Mouse (Mus musculus): Measurements from ENCODE around the gene Ophn1. TPM values are rescaled to one million over a fixed set of nuclear protein-coding genes. Genes with fewer than 3 reads are reported as not detected.

The Ophn1 gene
- polyA plus RNA-seq, 1 experiment from 2014 or later, result 29.5 TPM

GRCm38 (mm10) chrX:98574201-98574600 lies 316.6 kb downstream of the Ophn1 start:
- no peak overlapping the region for H3K4me2 ChIP-seq

GRCm38 (mm10) chrX:98546458-98546857 lies 344.4 kb downstream of the Ophn1 start:
- no peaks in the 10 kb centered on the region for H3K9me3 ChIP-seq
- no peak overlapping the region for H3K4me3 ChIP-seq (replicated peaks)
- H3K27me3 ChIP-seq, result no peaks in the 10 kb centered on the region
- no peak overlapping the region for H3K9ac ChIP-seq
- H3K4me2 ChIP-seq, result no peak overlapping the region
- WGBS, result 100% methylated on average over 1 of the region's 1 CpGs
- H3K36me3 ChIP-seq (replicated peaks), result no peaks in the 10 kb centered on the region
- no peaks in the 10 kb centered on the region for H3K4me1 ChIP-seq
- no peak overlapping the region for H3K27ac ChIP-seq
- no peak for ATAC-seq (ENCODE audit: low FRiP score)

More at GRCm38 (mm10) chrX:98574201-98574600, 316.6 kb downstream of the Ophn1 start:
- Histone ChIP-seq H3K4me3 (replicated peaks) (no peak overlapping the region), H3K9me3 (no peaks in the 10 kb centered on the region), H3K9ac (no peak overlapping the region), H3K27ac (no peak overlapping the region), H3K4me1 (no peaks in the 10 kb centered on the region), H3K36me3 (replicated peaks) (no peaks in the 10 kb centered on the region), H3K27me3 (no peaks in the 10 kb centered on the region)
- ATAC-seq (ENCODE audit: low FRiP score), result no peak

- Histone ChIP-seq H3K4me2 (no peak overlapping the region), H3K9me3 (no peaks in the 10 kb centered on the region), H3K4me1 (no peaks in the 10 kb centered on the region), H3K4me3 (replicated peaks) (no peak overlapping the region), H3K36me3 (replicated peaks) (no peaks in the 10 kb centered on the region), H3K27ac (no peak overlapping the region), H3K9ac (no peak overlapping the region), H3K27me3 (no peaks in the 10 kb centered on the region)
- 87% methylated on average over 2 of the region's 2 CpGs for WGBS
- ATAC-seq (ENCODE audit: low FRiP score), result no peak
Measured at GRCm38 (mm10) chrX:98515329-98515728, 375.5 kb downstream of the Ophn1 start.

- Histone ChIP-seq H3K36me3 (replicated peaks) (no peaks in the 10 kb centered on the region), H3K4me1 (no peaks in the 10 kb centered on the region)
Measured at GRCm38 (mm10) chrX:98514359-98514904, 376.4 kb downstream of the Ophn1 start.

More at GRCm38 (mm10) chrX:98514359-98514904, 376.4 kb downstream of the Ophn1 start:
- 71% methylated on average over 3 of the region's 3 CpGs for WGBS
- H3K27ac ChIP-seq, result no peak overlapping the region
- H3K9ac ChIP-seq, result no peak overlapping the region
- no peak overlapping the region for H3K4me3 ChIP-seq (replicated peaks)
- no peaks in the 10 kb centered on the region for H3K9me3 ChIP-seq
- H3K4me2 ChIP-seq, result no peak overlapping the region
- no peak for ATAC-seq (ENCODE audit: low FRiP score)
- H3K27me3 ChIP-seq, result no peaks in the 10 kb centered on the region

Small RNAs within 50 kb of the gene (microRNA-seq; reads per million reads assigned to microRNA genes)
- gene Gm27554, result not detected

Other genes starting within 250 kb of the Ophn1 start
- 21.9 and 23.9 TPM in 2 replicates for gene Yipf6, start 45.3 kb upstream of the Ophn1 start, polyA plus RNA-seq (2016; fragmentation: Nextera tagmentation; extraction: Ambion mirVana)
- 6.2 and 6.9 TPM in 2 replicates for gene Stard8, start 112.2 kb upstream of the Ophn1 start, polyA plus RNA-seq (2016; fragmentation: Nextera tagmentation; extraction: Ambion mirVana)
- 99.2 and 106 TPM in 2 replicates for gene Efnb1, start 245.1 kb upstream of the Ophn1 start, polyA plus RNA-seq (2016; fragmentation: Nextera tagmentation; extraction: Ambion mirVana)